Mouse (Mus musculus): ENCODE measurements at regions not wholly inside any gene's neighbourhood (a gene's known extent, or its start where the extent isn't known, plus 50 kb on each side); places are given as distances from the start of the nearest gene placed in this dataset.

- no peak overlapping the region for H3K4me3 ChIP-seq (replicated peaks; ENCODE audit: insufficient read depth, low read depth, low read length)
- H3K4me1 ChIP-seq (ENCODE audit: control insufficient read depth, insufficient read depth, low read length) = no peaks in the 10 kb centered on the region
- no peak overlapping the region for H3K27ac ChIP-seq (ENCODE audit: insufficient read depth, low read length)
- WGBS = 64% methylated on average over 8 of the region's 8 CpGs
- no peaks in the 10 kb centered on the region for H3K27me3 ChIP-seq (ENCODE audit: control insufficient read depth, insufficient read depth, low read length)
- DNase-seq = no peak
- TF ChIP-seq POLR2A (IDR thresholded peaks at IDR 0.05; ENCODE audit: borderline replicate concordance, insufficient read depth, low read length) (no peak), CTCF (IDR thresholded peaks at IDR 0.05; ENCODE audit: borderline replicate concordance, insufficient read depth, low read depth, low read length) (no peak)
Observed at GRCm38 (mm10) chr8:41472992-41473699, 56.3 kb upstream of the Frg1 start.

GRCm38 (mm10) chr8:41472233-41472632 lies 55.4 kb upstream of the Frg1 start:
- no peak for TF ChIP-seq CTCF (IDR thresholded peaks at IDR 0.05; ENCODE audit: borderline replicate concordance, insufficient read depth, low read depth, low read length)
- TF ChIP-seq POLR2A (IDR thresholded peaks at IDR 0.05; ENCODE audit: borderline replicate concordance, insufficient read depth, low read length) = no peak

More at GRCm38 (mm10) chr8:41472233-41472632, 55.4 kb upstream of the Frg1 start:
- Histone ChIP-seq H3K4me3 (replicated peaks; ENCODE audit: insufficient read depth, low read depth, low read length) (no peak overlapping the region), H3K27me3 (ENCODE audit: control insufficient read depth, insufficient read depth, low read length) (no peaks in the 10 kb centered on the region), H3K4me1 (ENCODE audit: control insufficient read depth, insufficient read depth, low read length) (no peaks in the 10 kb centered on the region), H3K27ac (ENCODE audit: insufficient read depth, low read length) (no peak overlapping the region)
- DNase-seq = no peak
- WGBS = 98% methylated on average over 3 of the region's 3 CpGs

All from cerebellum, adult 2 months (tissue).